Mouse (Mus musculus): ENCODE data around the gene Arhgap27.

Arhgap27 gene

DNA sequence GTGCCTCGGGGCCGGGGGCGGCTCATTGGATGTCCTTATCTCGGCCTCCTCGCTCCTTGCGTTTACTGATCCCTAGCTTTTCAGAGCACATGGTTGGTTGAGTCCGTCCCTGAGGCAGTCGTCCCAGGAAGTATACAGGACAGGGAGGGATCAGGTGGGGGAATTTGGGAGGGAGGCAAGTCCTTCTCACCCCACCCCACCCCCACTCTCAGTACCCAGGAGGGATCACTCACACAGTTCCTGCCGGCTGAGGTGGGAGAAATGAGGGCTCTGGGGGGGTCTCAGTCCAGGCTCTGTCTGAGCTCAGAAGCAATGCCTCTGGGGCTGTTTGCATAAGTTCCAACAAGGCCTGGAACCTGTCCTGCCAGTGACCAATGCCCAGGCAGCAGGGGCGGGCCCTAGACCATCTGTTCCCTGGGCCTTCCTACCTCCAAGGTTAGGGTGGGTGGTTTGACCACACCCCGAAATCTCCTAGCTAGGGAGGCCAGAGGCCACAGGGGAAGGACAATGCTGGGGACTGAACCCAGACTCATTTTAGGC is 7.4 kb downstream of the Arhgap27 start:
- no peaks in the 10 kb centered on the region for H3K36me3 ChIP-seq (ENCODE audit: control insufficient read depth, insufficient read depth, low read length, poor library complexity, severe bottlenecking)
- no peaks in the 10 kb centered on the region for H3K27me3 ChIP-seq (ENCODE audit: control insufficient read depth, insufficient read depth, low read length, poor library complexity, severe bottlenecking)
- DNase-seq (ENCODE audit: low read depth, low spot score), result no peak

GRCm38 (mm10) chr11:103355251-103355650 is 8.2 kb downstream of the Arhgap27 start:
- no peaks in the 10 kb centered on the region for H3K27me3 ChIP-seq (ENCODE audit: control insufficient read depth, insufficient read depth, low read length, poor library complexity, severe bottlenecking)
- no peak for DNase-seq (ENCODE audit: low read depth, low spot score)
- no peaks in the 10 kb centered on the region for H3K36me3 ChIP-seq (ENCODE audit: control insufficient read depth, insufficient read depth, low read length, poor library complexity, severe bottlenecking)

DNA sequence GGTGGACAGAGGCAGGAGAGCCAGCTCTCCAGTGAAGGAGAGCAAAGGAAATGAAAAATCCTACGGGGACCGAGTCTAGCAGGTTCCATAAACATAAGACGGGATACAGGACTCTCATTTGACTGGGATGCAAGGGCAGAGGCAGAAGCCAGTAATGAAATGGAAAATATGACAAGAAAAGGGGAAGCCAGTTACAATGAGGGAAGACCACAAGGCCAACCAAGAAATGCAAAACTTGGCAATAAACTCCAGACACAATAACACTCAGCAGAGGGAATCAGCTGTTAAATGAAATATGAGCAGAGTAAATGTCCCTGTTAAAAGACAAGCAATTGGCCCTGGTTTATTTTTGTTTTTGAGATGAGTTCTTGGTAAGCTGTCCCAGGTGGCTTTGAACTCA is 9.5 kb downstream of the Arhgap27 start:
- H3K36me3 ChIP-seq (ENCODE audit: control insufficient read depth, insufficient read depth, low read length, poor library complexity, severe bottlenecking), result peaks cover 1% of the 10 kb centered on the region; the same call in 1 of the 2 replicates
- peak; percentile 58 for DNase-seq (ENCODE audit: low read depth, low spot score)
- H3K27me3 ChIP-seq (ENCODE audit: control insufficient read depth, insufficient read depth, low read length, poor library complexity, severe bottlenecking), result no peaks in the 10 kb centered on the region

GRCm38 (mm10) chr11:103352239-103352814 is 11.2 kb downstream of the Arhgap27 start:
- Histone ChIP-seq H3K27me3 (ENCODE audit: control insufficient read depth, insufficient read depth, low read length, poor library complexity, severe bottlenecking) (no peaks in the 10 kb centered on the region), H3K36me3 (ENCODE audit: control insufficient read depth, insufficient read depth, low read length, poor library complexity, severe bottlenecking) (peaks cover 5% of the 10 kb centered on the region; the same call in 1 of the 2 replicates)
- DNase-seq (ENCODE audit: low read depth, low spot score), result peak; percentile 57

DNA sequence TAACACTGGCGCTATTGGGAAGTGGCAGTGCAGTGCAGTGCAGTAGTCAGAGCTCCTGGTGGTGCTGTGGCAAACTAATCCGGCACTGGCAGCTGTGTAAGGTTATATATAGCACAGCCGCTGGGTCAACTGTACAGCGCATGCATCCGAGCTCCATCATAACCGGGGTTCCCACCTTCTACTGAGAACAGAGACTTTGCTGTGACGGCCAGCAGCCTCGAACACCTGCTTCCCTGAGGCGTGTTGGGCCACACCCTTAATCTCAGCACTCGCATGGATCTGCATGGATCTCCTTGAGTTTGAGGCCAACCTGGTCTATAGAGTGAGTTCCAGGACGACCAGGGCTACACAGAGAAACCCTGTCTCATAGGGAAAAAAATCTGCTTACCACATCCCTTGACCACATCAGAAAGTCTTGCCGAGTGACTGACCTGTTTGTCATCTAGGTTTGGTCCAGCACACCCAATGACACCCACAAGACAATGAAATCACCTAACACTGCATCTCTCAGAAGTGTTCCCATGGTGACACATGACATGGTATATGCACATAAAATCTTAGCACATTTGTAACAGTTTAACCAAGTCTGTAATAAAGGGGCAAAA is 12.7 kb downstream of the Arhgap27 start:
- Histone ChIP-seq H3K36me3 (ENCODE audit: control insufficient read depth, insufficient read depth, low read length, poor library complexity, severe bottlenecking) (peaks cover 5% of the 10 kb centered on the region; the same call in 1 of the 2 replicates), H3K27me3 (ENCODE audit: control insufficient read depth, insufficient read depth, low read length, poor library complexity, severe bottlenecking) (no peaks in the 10 kb centered on the region)
- no peak for DNase-seq (ENCODE audit: low read depth, low spot score)

- H3K27me3 ChIP-seq (ENCODE audit: control insufficient read depth, insufficient read depth, low read length, poor library complexity, severe bottlenecking), result no peaks in the 10 kb centered on the region
- peaks cover 5% of the 10 kb centered on the region; the same call in 1 of the 2 replicates for H3K36me3 ChIP-seq (ENCODE audit: control insufficient read depth, insufficient read depth, low read length, poor library complexity, severe bottlenecking)
- DNase-seq (ENCODE audit: low read depth, low spot score), result peak; percentile 61
Observed at GRCm38 (mm10) chr11:103349699-103350098, 13.8 kb downstream of the Arhgap27 start.

DNA sequence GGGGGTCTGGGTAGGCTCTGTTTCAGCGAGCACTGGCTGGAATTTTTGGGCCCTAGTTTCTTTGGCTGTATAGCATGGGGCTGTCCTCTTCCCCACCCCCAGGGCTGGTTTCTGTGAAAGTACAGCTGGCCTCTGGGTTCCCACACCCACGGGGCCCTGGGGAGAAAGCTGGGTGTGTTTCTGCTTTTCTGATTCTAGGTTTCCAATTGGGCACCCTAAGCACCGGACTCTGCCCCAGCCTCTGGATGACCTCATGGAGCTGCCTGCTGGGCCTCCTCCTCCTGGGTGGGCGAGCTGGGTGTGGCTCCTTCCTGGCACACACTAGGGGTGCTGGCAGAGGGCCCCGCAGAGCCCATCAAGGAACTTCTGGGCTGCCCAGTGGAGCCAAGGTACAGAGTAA is 16.8 kb downstream of the Arhgap27 start:
- Histone ChIP-seq H3K27me3 (ENCODE audit: control insufficient read depth, insufficient read depth, low read length, poor library complexity, severe bottlenecking) (no peaks in the 10 kb centered on the region), H3K36me3 (ENCODE audit: control insufficient read depth, insufficient read depth, low read length, poor library complexity, severe bottlenecking) (peaks cover 5% of the 10 kb centered on the region; the same call in 1 of the 2 replicates)
- peak; percentile 73 for DNase-seq (ENCODE audit: low read depth, low spot score)

DNA sequence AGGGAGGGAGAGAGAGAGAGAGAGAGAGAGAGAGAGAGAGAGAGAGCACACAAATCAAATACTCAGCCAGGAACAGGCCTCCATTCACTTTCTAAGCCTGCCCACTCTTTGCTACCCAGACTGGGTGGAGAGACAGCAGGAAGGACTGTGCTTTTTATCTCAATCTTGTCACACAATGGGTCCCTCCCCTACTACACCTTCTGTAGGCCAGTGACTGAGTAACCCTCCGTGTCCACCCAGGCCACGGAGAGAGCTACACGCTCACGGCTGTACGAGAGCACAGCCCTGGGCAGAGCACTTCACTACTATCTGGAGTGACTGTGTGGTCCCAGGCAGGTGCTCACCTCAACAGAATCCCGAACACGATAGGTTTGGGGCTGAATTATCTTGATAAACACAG is 17.3 kb downstream of the Arhgap27 start:
- Histone ChIP-seq H3K36me3 (ENCODE audit: control insufficient read depth, insufficient read depth, low read length, poor library complexity, severe bottlenecking) (peaks cover 5% of the 10 kb centered on the region; the same call in 1 of the 2 replicates), H3K27me3 (ENCODE audit: control insufficient read depth, insufficient read depth, low read length, poor library complexity, severe bottlenecking) (no peaks in the 10 kb centered on the region)
- no peak for DNase-seq (ENCODE audit: low read depth, low spot score)

GRCm38 (mm10) chr11:103345408-103346091 is 17.9 kb downstream of the Arhgap27 start:
- no peak for DNase-seq (ENCODE audit: low read depth, low spot score)
- Histone ChIP-seq H3K27me3 (ENCODE audit: control insufficient read depth, insufficient read depth, low read length, poor library complexity, severe bottlenecking) (no peaks in the 10 kb centered on the region), H3K36me3 (ENCODE audit: control insufficient read depth, insufficient read depth, low read length, poor library complexity, severe bottlenecking) (peaks cover 5% of the 10 kb centered on the region; the same call in 1 of the 2 replicates)

DNA sequence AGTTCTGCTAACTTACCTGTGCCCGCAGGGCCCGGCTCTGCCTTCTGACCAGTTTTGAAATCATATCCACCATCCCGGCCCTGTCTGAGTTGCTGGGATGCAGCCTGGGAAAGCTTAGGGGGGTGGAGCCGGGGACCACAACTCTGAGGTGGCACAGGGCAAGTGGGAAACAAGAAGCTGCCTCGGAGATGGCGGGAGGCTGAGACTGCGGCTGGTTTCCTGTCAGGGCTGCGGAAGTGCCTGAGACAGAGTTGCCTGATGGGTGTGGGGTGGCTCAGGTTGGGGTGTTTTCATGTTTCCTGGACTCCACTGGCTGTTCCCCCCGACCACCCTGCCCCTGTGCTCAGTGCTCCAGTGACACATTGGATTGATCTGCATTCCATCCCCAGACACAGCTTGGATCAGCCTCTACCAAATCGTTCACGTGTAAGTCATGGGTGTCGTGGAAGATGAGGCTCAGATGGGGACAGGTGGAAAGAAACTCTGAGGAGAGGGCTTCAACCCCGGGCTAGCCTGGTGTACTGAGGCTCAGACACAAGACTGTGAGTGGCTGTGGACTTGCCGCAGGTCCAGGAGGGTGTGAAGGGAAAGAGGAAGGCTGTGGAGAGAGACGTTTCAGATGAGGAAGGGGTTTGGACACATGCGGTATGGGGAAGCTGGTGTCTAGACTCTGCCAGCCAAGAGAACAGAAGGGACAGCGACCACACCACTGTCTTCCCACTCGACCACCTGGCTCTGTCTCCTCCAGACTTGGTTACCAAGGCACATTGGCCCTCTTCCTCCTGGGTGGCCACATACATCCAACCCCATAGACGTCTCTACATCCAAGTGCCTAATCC is 18.8 kb downstream of the Arhgap27 start:
- DNase-seq (ENCODE audit: low read depth, low spot score), result peak; percentile 61
- Histone ChIP-seq H3K36me3 (ENCODE audit: control insufficient read depth, insufficient read depth, low read length, poor library complexity, severe bottlenecking) (peaks cover 10% of the 10 kb centered on the region), H3K27me3 (ENCODE audit: control insufficient read depth, insufficient read depth, low read length, poor library complexity, severe bottlenecking) (no peaks in the 10 kb centered on the region)

DNA sequence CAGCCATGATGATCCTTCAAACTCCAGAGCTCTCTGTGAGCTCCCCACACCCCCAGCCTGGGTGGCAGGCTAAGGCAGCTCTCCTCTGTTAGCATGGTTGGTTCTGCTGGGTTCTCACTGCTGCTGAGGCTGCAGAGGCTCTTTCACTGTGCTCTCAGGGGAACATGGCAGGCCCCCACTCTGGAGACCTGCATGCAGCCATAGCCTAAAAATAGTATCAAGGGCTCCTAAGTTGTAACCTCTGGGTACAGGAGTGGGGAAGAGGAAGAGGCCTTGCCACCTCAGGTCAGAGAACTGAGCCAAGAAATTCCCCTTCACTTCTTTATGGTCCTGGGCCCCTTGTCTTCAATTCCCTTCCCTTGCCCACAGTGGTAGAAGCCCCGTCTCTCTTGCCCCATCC is 19.6 kb downstream of the Arhgap27 start:
- H3K36me3 ChIP-seq (ENCODE audit: control insufficient read depth, insufficient read depth, low read length, poor library complexity, severe bottlenecking), result peaks cover 14% of the 10 kb centered on the region
- H3K27me3 ChIP-seq (ENCODE audit: control insufficient read depth, insufficient read depth, low read length, poor library complexity, severe bottlenecking), result no peaks in the 10 kb centered on the region
- no peak for DNase-seq (ENCODE audit: low read depth, low spot score)

GRCm38 (mm10) chr11:103343063-103343462 is 20.4 kb downstream of the Arhgap27 start:
- no peak for DNase-seq (ENCODE audit: low read depth, low spot score)
- Histone ChIP-seq H3K27me3 (ENCODE audit: control insufficient read depth, insufficient read depth, low read length, poor library complexity, severe bottlenecking) (no peaks in the 10 kb centered on the region), H3K36me3 (ENCODE audit: control insufficient read depth, insufficient read depth, low read length, poor library complexity, severe bottlenecking) (peaks cover 14% of the 10 kb centered on the region)

- Histone ChIP-seq H3K27me3 (ENCODE audit: control insufficient read depth, insufficient read depth, low read length, poor library complexity, severe bottlenecking) (no peaks in the 10 kb centered on the region), H3K36me3 (ENCODE audit: control insufficient read depth, insufficient read depth, low read length, poor library complexity, severe bottlenecking) (peaks cover 20% of the 10 kb centered on the region)
- no peak for DNase-seq (ENCODE audit: low read depth, low spot score)
Observed at GRCm38 (mm10) chr11:103340677-103341076, 22.8 kb downstream of the Arhgap27 start.

GRCm38 (mm10) chr11:103340130-103340529 is 23.4 kb downstream of the Arhgap27 start:
- no peak for DNase-seq (ENCODE audit: low read depth, low spot score)
- Histone ChIP-seq H3K27me3 (ENCODE audit: control insufficient read depth, insufficient read depth, low read length, poor library complexity, severe bottlenecking) (no peaks in the 10 kb centered on the region), H3K36me3 (ENCODE audit: control insufficient read depth, insufficient read depth, low read length, poor library complexity, severe bottlenecking) (peaks cover 22% of the 10 kb centered on the region)

Data from splenic B cell, adult 2 months (primary cell).